Mouse (Mus musculus) lung, embryonic 15.5 days (tissue): ENCODE data around the gene Mylk. TPM values are rescaled to one million over a fixed set of nuclear protein-coding genes. Genes with fewer than 3 reads are reported as not detected.

ENCODE experiments used
- ATAC-seq: fragments of 200-750 bp; cut with Nextera tagmentation; 2 replicates; pipeline ENCODE4 v1.8.0; 2017; ENCODE audit warnings: moderate number of reproducible peaks, borderline replicate concordance; ENCODE audit not compliant: low FRiP score, low TSS enrichment; ENCODE audit errors: extremely low read depth
- H3K27ac ChIP-seq: fragments of 300-500 bp; sonication (generic); 2 replicates; pipeline ENCODE4 v1.5.1; 2015; ENCODE audit warnings: moderate library complexity, mild to moderate bottlenecking, inconsistent platforms
- H3K27me3 ChIP-seq: fragments of 300-500 bp; sonication (generic); 2 replicates; pipeline ENCODE4 v1.6.1; 2015; ENCODE audit warnings: inconsistent platforms
- H3K36me3 ChIP-seq: fragments of 300-500 bp; sonication (generic); 2 replicates; pipeline ENCODE4 v1.6.1; 2015; ENCODE audit warnings: inconsistent platforms
- H3K4me1 ChIP-seq: fragments of 300-500 bp; sonication (generic); 2 replicates; pipeline ENCODE4 v1.6.1; 2015; ENCODE audit warnings: inconsistent platforms
- H3K4me2 ChIP-seq: fragments of 300-500 bp; sonication (generic); 2 replicates; pipeline ENCODE4 v1.6.1; 2015; ENCODE audit warnings: inconsistent platforms, mild to moderate bottlenecking, moderate library complexity
- H3K4me3 ChIP-seq: fragments of 300-500 bp; sonication (generic); 2 replicates; pipeline ENCODE4 v1.5.1; 2015; ENCODE audit warnings: mild to moderate bottlenecking, inconsistent platforms
- H3K9ac ChIP-seq: fragments of 300-500 bp; sonication (generic); 2 replicates; pipeline ENCODE4 v1.6.1; 2015; ENCODE audit warnings: inconsistent platforms
- H3K9me3 ChIP-seq: fragments of 300-500 bp; sonication (generic); 2 replicates; pipeline ENCODE4 v1.6.1; 2016; ENCODE audit warnings: inconsistent platforms
- WGBS: fragments of 180-500 bp; shearing (Covaris S2); methylation state at CpG from one replicate; pipeline ENCODE4 v1.1.7; 2015; 5-methylcytosine and 5-hydroxymethylcytosine counted together
- polyA plus RNA-seq: library from polyadenylated mRNA; unstranded; fragments of >200 nt; fragmentation: Nextera tagmentation; extraction: Ambion mirVana; gene quantifications from 2 replicates; pipeline ENCODE4 v1.2.1, GENCODE M21; 2015

Mylk gene
- polyA plus RNA-seq, 1 experiment from 2014 or later = 147 TPM

- Histone ChIP-seq H3K27ac (peak overlapping the region; percentile 85), H3K9me3 (no peaks in the 10 kb centered on the region), H3K27me3 (no peaks in the 10 kb centered on the region), H3K4me3 (no peak overlapping the region), H3K4me2 (peak overlapping the region; percentile 11; the same call in 1 of the 2 replicates), H3K36me3 (peaks cover 23% of the 10 kb centered on the region), H3K4me1 (peaks cover 30% of the 10 kb centered on the region), H3K9ac (no peak overlapping the region)
- ATAC-seq = peak; percentile 59; the same call in 1 of the 2 replicates
- WGBS = 51% methylated on average over 9 of the region's 9 CpGs
These were observed 249.7 kb downstream of the Mylk start for GRCm38 (mm10) chr16:34994641-34995141.

GRCm38 (mm10) chr16:34996133-34996532 lies 251.1 kb downstream of the Mylk start:
- Histone ChIP-seq H3K27ac (peak overlapping the region; percentile 84), H3K27me3 (no peaks in the 10 kb centered on the region), H3K4me2 (peak overlapping the region; percentile 34; the same call in 1 of the 2 replicates), H3K9ac (no peak overlapping the region), H3K9me3 (no peaks in the 10 kb centered on the region), H3K4me1 (peaks cover 41% of the 10 kb centered on the region), H3K4me3 (peak overlapping the region; percentile 15), H3K36me3 (peaks cover 23% of the 10 kb centered on the region)
- peak; percentile 70 for ATAC-seq
- 26% methylated on average over 5 of the region's 5 CpGs for WGBS

GRCm38 (mm10) chr16:34997052-34997451 lies 252.0 kb downstream of the Mylk start:
- H3K36me3 ChIP-seq = peaks cover 23% of the 10 kb centered on the region
- ATAC-seq = no peak
- H3K4me3 ChIP-seq = no peak overlapping the region
- no peaks in the 10 kb centered on the region for H3K9me3 ChIP-seq
- 34% methylated on average over 4 of the region's 4 CpGs for WGBS
- H3K9ac ChIP-seq = no peak overlapping the region
- H3K4me2 ChIP-seq = 0 out of 2 replicates have a peak overlapping the region, but pooled peaks have one; percentile 2
- peak overlapping the region; percentile 20; the same call in 1 of the 2 replicates for H3K27ac ChIP-seq
- no peaks in the 10 kb centered on the region for H3K27me3 ChIP-seq
- peaks cover 45% of the 10 kb centered on the region for H3K4me1 ChIP-seq

DNA sequence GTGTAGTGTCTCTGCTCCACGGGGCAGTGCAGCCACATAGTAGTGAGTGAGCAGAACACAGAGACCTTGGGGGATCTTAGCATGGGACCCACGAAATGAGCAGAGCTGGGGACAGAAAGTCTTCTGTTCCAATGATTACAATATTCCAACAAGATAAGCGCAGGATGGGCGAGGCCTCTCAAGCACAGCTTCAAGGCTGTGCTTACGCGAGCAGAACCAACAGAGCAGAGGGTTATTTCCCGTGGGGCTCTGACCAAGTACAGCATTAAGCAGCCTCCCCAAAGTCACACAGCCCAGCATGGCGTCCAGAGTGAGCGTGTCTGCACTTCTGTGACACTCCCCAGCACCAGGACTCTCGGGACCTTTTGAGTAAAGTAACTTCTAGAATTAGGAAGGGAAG lies 252.6 kb downstream of the Mylk start:
- 0 out of 2 replicates have a peak overlapping the region, but pooled peaks have one; percentile 6 for H3K4me2 ChIP-seq
- H3K9me3 ChIP-seq = no peaks in the 10 kb centered on the region
- H3K4me1 ChIP-seq = peaks cover 45% of the 10 kb centered on the region
- ATAC-seq = no peak
- no peak overlapping the region for H3K9ac ChIP-seq
- H3K4me3 ChIP-seq = no peak overlapping the region
- WGBS = 56% methylated on average over 10 of the region's 10 CpGs
- H3K36me3 ChIP-seq = peaks cover 23% of the 10 kb centered on the region
- H3K27ac ChIP-seq = peak overlapping the region; percentile 44; the same call in 1 of the 2 replicates
- H3K27me3 ChIP-seq = no peaks in the 10 kb centered on the region

DNA sequence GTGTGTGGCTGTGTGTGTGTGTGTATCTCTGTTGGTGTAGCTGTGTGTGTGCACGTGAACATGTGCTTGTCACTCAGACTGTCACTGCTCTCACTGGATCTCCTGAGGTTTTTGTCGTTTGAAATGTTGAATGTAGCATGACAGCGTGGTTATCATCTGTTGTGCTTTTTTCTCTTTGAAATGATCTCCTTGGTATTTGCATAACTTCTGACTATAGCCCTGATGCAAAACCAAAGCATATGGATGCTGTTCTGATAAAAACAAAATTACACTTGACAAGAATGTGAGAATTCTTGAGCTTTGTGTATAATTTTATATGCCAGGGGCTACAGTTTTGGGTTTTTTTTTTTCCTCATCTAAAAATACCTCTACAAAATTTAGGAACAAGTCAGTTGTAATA lies 254.0 kb downstream of the Mylk start:
- H3K36me3 ChIP-seq = peaks cover 23% of the 10 kb centered on the region
- 72% methylated on average over 3 of the region's 3 CpGs for WGBS
- no peaks in the 10 kb centered on the region for H3K9me3 ChIP-seq
- H3K4me3 ChIP-seq = no peak overlapping the region
- H3K9ac ChIP-seq = no peak overlapping the region
- H3K27me3 ChIP-seq = no peaks in the 10 kb centered on the region
- H3K27ac ChIP-seq = no peak overlapping the region
- ATAC-seq = no peak
- no peak overlapping the region for H3K4me2 ChIP-seq
- H3K4me1 ChIP-seq = peaks cover 43% of the 10 kb centered on the region

GRCm38 (mm10) chr16:34999986-35000385 lies 255.0 kb downstream of the Mylk start:
- H3K27me3 ChIP-seq = no peaks in the 10 kb centered on the region
- peaks cover 23% of the 10 kb centered on the region for H3K36me3 ChIP-seq
- WGBS = 42% methylated on average over 11 of the region's 11 CpGs
- peaks cover 41% of the 10 kb centered on the region for H3K4me1 ChIP-seq
- H3K9ac ChIP-seq = no peak overlapping the region
- ATAC-seq = no peak
- no peaks in the 10 kb centered on the region for H3K9me3 ChIP-seq
- H3K4me2 ChIP-seq = no peak overlapping the region
- no peak overlapping the region for H3K27ac ChIP-seq
- no peak overlapping the region for H3K4me3 ChIP-seq

DNA sequence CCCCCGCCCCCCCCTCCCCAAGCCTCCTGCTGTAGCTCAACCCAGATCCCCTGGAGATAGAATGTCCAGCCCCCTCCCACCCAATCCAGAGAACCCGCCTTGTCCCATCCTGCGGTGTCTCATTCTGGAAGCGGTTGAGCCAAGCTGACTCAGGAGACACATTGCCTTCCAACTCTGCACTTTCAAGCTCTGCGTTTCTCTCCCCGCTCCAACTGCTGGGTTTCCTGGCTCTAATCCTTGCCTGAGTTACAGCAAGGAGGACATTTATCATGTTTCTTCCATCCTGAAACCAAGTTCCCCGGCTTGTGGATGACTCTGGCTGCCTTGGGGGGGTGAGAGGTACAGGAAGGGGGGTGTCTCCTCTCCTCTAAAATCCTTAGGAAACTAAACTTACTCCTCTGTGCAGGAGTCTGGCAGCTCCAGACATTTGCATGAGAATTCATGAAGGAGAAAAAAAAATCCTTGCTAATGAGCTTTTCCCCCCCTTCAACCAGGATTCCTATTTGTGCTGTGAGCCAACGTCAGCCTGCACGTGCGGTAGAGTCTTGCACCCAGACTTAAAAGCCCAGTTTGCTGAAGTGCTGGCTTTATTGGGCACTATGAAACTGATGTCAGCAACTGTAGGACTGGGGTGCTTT lies 256.0 kb downstream of the Mylk start:
- Histone ChIP-seq H3K36me3 (peaks cover 23% of the 10 kb centered on the region), H3K4me2 (no peak overlapping the region), H3K4me1 (peaks cover 38% of the 10 kb centered on the region), H3K4me3 (no peak overlapping the region), H3K27me3 (no peaks in the 10 kb centered on the region), H3K9me3 (no peaks in the 10 kb centered on the region), H3K27ac (peak overlapping the region; percentile 41; the same call in 1 of the 2 replicates), H3K9ac (no peak overlapping the region)
- WGBS = 18% methylated on average over 9 of the region's 10 CpGs
- ATAC-seq = no peak

DNA sequence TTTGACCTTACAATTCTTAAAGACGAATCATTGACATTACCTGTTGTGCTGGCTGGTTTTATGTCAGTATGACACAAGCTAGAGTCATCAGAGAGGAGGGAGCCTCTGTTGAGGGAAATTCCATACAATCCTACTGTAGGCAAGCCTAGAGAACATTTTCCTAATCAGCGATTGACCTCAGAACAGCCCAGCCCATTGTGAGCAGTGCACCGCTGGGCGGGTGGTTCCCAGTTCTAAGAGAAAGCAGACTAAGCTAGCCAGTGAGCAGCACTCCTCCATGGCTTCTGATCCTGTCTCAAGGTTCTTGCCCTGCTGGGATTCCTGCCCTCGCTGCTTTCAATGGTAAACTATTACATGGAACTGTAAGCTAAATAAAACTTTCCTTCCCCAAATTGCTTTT lies 259.3 kb downstream of the Mylk start:
- Histone ChIP-seq H3K27me3 (no peaks in the 10 kb centered on the region), H3K9me3 (no peaks in the 10 kb centered on the region), H3K4me1 (peaks cover 27% of the 10 kb centered on the region), H3K27ac (no peak overlapping the region), H3K36me3 (peaks cover 11% of the 10 kb centered on the region; the same call in 1 of the 2 replicates), H3K9ac (no peak overlapping the region), H3K4me3 (no peak overlapping the region), H3K4me2 (no peak overlapping the region)
- ATAC-seq = no peak
- WGBS = 68% methylated on average over 5 of the region's 5 CpGs

DNA sequence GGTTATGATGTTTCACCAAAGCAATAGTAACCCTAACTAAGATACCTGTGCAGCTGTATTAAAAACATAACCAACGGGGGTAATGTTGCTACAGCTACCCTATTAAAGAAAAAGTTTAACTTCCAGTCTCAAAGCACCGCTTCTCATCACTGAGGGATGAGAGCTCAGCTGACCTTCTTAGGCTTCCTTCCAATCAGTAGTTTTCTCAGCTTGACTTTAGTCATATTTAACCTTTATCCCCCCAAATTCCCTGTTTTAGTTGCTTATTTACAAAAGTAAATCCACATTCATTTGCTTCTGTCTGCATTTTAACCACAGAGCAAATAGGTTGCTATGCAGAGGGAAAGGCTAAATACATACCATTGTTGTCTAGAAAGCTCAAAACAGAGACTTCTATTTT lies 259.7 kb downstream of the Mylk start:
- Histone ChIP-seq H3K4me3 (no peak overlapping the region), H3K9ac (no peak overlapping the region), H3K27ac (no peak overlapping the region), H3K27me3 (no peaks in the 10 kb centered on the region), H3K36me3 (peaks cover 11% of the 10 kb centered on the region; the same call in 1 of the 2 replicates), H3K4me2 (no peak overlapping the region), H3K9me3 (no peaks in the 10 kb centered on the region), H3K4me1 (peaks cover 27% of the 10 kb centered on the region)
- ATAC-seq = no peak
- WGBS = 64% methylated on average over 2 of the region's 2 CpGs

DNA sequence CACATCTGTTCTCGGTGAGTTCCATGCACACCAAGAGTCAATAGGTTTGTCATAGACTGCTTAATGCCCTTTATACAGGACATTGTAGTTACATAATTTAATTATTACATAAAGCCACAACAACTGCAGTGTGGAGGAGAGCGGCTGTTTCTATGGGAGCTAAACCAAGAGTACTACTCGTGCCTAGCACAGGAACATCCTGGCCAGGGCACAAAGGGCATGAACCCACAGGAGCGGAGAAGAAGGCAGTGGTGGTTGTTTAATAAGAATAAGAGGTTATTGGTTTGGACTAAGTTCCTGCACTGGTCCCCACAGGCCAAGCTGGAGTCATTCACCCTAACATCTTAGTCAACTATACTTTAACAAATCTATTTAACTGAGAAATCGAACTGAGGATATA lies 261.2 kb downstream of the Mylk start:
- no peaks in the 10 kb centered on the region for H3K27me3 ChIP-seq
- H3K27ac ChIP-seq = no peak overlapping the region
- peaks cover 14% of the 10 kb centered on the region for H3K4me1 ChIP-seq
- 85% methylated on average over 5 of the region's 5 CpGs for WGBS
- no peak overlapping the region for H3K9ac ChIP-seq
- no peak overlapping the region for H3K4me2 ChIP-seq
- 0 out of 2 replicates have a peak, but pooled peaks cover 3% of the 10 kb centered on the region for H3K36me3 ChIP-seq
- no peak overlapping the region for H3K4me3 ChIP-seq
- ATAC-seq = no peak
- no peaks in the 10 kb centered on the region for H3K9me3 ChIP-seq

DNA sequence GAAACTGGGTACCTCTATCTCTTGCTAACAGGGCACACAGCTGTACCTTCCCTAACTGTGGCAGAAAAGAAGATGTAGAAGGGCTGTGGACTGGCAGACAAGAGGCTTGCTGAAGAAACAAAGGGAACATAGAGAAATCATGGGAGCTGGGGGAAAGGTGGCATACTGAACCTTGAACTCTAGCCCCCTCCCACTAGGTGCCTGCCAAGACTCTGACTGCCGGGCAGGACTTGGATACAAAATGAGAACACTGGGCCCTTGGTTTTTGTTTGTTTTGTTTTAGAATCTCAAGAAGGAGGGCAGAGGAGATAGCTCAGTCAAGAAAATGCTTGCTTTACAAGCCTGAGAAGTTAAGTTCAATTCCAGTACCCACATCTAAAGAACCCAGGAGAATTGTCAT lies 262.4 kb downstream of the Mylk start:
- H3K9ac ChIP-seq = no peak overlapping the region
- WGBS = 47% methylated on average over 1 of the region's 1 CpGs
- no peaks in the 10 kb centered on the region for H3K36me3 ChIP-seq
- H3K4me3 ChIP-seq = no peak overlapping the region
- no peaks in the 10 kb centered on the region for H3K9me3 ChIP-seq
- ATAC-seq = no peak
- no peak overlapping the region for H3K4me2 ChIP-seq
- H3K27ac ChIP-seq = no peak overlapping the region
- H3K4me1 ChIP-seq = 0 out of 2 replicates have a peak, but pooled peaks cover 11% of the 10 kb centered on the region
- H3K27me3 ChIP-seq = no peaks in the 10 kb centered on the region

- H3K4me3 ChIP-seq = no peak overlapping the region
- H3K27ac ChIP-seq = no peak overlapping the region
- no peaks in the 10 kb centered on the region for H3K27me3 ChIP-seq
- H3K9ac ChIP-seq = no peak overlapping the region
- no peaks in the 10 kb centered on the region for H3K36me3 ChIP-seq
- no peak overlapping the region for H3K4me2 ChIP-seq
- ATAC-seq = no peak
- no peaks in the 10 kb centered on the region for H3K9me3 ChIP-seq
- 0 out of 2 replicates have a peak, but pooled peaks cover 11% of the 10 kb centered on the region for H3K4me1 ChIP-seq
These were observed 263.4 kb downstream of the Mylk start for GRCm38 (mm10) chr16:35008447-35008846.
